Mouse (Mus musculus) MEL-GATA-1-ER (cell line): ENCODE data around the gene Gprc5b.

Experiments
- DNase-seq: peaks from one replicate; pipeline ENCODE4 v3.0.0-alpha.2; 2012; ENCODE audit warnings: low read depth; ENCODE audit errors: extremely low read depth

Gprc5b gene

DNA sequence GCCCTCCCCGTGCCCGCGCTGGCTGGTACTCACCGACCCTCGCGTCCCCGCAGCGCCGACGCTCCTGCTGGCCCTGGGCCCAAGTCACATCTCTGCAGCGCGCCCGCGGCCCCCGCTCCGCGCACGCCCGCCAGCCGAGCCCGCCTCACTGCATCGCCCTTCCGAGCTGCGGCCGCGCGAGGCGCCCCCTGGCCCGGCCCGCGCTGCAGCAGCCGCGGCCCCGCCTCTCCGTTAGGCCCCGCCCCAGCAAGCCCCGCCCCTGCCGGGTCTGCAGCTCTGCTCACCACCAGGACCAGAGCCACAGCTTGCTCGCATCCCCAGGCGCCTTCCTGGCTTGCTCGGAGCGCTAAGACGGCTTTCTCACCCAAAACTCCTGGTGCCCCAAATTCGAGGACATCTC, at the start of gene Gprc5b:
Gene Gprc5b, minus strand, starts transcription at position 205 of the 400 bp plus-strand sequence.
- peak; percentile 16 for DNase-seq

DNA sequence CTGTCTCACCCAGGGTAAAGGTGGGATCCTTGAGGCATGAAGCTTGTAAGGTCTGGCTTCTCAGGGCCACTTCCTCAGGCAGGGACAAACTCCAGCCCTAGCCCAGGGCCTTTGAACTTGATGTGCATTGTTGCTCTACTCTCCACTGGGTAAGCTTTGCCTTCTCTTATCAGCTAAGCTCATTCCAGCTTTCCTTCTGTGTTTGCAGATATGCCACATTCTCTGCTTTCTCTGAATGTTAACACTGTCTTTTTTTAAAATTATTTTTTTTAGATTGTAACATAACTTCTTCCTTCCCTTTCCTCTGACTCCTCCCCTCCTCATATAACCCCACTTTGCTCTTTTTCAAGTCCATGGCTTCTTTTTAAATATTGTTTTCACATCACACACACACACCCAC, 46.5 kb upstream of the Gprc5b start:
- peak; percentile 53 for DNase-seq

DNA sequence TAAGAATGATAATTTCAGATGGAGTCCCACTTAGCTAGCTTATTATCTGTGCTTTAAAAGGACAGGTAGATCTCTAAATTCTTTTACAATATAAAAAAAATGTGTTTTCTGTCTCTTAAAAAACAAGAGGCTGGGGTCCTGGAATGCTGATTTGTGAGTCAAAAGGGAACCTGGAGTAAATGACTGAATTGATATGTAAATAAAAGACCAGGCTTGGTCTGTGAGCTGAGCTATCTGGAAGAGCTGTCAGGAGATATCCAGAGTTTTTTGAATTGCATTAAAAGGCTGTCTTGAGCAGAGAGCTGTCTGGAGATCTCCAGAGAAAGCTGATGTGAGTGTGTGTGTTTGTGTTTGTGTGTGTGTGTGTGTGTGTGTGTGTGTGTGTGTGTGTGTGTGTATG, 42.6 kb upstream of the Gprc5b start:
- no peak for DNase-seq

DNA sequence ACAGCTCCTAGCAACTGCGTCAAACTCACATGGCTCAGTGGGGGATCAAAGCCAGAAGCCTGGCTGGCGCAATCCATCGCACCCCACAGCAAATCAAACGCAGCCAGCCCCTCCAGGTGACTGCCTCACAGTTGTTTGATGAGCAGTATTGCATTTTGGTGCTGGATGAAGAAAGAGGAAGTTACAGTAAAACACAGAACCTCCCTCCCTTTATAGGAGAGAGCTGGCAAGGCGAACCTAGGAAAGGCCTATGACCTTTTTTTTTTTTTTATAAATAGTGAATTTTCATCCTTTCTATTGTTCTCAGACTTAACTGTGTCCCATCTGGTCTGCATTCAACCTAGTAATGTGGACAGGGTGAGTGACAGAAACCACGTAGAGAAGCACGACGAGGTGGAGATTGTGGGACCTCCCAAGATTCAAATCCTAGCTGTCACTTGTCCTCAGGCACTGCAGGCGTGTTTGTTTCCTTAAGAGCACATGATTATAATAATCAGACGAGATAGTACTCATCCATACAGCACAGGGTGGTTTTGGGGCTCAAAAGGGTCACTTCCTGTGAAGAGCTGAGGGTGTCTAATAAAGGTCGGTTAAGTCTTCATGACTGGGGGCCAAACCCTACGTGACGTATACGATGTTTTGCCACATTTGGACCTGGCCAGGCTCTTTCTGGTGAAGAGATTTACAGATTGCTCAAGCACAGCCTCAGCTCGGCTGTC, 39.4 kb upstream of the Gprc5b start:
- peak; percentile 78 for DNase-seq

DNA sequence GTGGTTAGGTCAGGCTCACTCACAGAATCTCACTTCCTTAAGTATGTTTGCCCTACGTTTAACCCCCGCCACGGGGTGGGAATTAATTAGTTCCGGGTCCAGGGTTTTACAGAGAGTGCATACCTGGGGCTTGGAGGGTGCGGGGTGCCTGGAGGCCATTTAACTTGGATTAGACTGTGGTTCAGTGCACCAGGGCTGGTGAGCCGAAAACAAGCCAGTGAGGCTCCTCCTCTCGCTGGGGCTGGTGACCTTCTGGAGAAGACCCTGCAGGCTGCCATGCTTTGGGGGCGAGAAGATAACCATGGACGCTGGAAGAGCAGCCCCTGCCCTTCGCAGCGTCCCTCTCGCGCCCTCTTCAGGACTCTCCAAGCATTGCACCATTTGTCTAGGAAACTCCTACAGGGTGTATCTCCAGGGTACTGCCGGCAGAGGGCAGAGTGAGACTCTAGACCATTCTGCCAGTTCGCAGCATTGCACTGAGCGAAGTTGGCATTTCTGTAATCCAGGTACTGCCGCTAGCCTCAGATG, 28.4 kb upstream of the Gprc5b start:
- peak; percentile 74 for DNase-seq

DNA sequence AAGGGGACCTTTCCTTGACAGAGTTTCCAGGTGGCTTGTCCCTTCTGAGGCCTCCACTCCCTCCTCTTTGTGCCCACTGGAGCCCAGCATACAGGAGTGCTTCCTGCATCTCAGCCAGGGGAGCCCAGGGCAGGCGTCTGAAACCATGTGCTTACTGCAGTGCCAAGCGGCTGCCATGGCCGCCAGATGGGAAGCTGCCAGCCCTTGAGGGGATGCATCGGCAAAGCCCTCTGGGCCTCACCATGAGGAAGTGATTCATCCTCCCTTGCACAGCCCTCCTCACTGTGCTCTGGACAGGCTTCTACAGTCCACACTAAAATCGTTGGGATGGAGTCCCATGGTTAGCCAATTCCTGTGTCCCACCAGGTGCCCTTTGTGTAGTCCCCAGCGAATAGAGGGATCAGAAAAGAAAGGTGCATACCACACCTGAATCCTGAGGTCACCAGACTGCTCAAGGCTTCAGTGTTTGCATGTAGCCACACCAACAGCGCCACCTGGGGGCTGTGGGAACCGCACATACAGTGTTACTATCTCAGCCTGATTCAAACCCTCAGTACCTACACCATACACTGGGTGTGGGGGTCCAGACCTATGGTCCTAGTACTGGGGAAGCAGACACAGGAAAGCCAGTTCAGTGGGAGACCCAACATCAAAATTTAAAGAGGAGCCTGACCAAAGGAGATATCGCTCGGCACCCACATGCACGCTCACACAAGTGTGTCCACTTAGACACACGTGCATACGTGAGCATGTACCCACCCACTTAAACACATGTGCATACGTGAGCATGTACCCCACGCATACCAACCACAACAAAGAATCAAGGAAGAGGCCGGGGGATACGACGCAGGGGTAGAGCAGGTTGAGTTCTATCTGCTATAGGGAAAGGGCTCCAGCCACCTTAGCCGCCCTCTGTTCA, 27.5 kb upstream of the Gprc5b start:
- peak; percentile 73 for DNase-seq

DNA sequence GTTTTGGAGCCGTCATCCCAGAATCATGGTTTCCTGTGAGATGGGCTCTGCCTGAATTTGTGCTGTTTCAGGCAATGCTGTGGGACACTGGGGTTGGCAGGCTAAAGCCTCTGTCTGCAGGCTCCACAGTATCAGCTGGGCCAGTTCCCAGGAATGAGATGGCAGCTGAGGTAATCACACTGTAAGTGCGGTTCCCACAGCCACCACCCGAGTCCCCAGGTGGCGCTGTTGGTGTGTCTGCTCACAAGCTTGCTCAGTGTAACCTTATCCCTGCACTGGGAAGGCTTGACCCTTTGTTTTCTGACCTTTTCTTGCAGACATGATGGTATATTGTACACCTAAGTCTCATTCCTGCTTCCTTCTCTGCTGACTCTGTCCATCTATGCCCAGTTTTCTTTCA, 24.5 kb upstream of the Gprc5b start:
- no peak for DNase-seq

DNA sequence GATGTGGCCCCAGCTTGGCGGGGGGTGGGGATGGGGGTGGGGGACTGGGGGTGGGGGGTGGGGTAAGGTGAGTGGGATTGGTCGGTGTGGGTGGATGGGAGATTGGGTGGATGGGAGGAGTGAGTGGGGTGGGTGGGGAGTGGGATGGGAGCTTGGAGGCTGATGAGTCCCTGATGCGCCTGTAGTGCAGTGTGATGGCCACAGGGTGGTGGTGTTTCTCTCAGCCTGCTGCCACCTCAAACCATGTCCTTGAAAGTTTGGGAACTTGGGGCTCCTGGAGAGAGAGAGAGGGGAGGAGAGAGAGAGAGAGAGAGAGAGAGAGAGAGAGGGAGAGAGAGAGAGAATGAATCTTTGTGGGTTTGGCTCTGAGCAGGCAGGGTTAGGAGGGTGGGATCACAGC, 20.7 kb upstream of the Gprc5b start:
- DNase-seq: no peak

DNA sequence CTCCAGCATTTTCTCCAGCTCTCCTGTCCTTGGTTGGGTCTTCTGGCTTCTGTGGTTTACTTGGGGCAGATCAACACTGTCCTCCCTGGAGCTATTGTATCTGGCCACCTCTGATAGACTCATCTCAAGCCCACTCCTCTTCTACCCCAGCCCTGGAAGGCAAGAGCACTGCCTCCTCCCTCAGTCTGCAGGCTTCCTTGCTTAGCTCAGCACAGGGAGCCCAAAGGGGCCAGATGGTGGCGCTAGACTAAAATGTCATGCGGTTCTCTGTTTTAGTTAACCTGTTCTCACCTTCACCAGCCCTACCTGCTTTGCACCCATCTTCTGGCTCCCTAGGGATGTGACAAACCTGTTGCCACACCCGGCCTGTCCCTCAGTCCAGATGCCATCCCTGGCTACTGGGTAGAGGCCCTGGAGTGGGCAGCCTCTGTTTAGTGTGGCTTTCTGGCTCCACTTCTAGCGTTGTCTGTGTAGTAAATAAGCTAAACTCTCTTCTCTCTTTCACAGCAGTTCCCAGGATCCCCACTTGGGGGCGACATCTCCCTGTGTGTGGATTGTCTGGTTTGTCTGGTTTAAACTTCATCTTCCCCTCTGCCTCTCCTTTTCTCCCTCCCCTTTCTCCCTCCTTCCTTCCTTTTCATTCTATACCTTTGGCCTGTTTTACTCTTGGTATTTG, 16.0 kb upstream of the Gprc5b start:
- DNase-seq: peak; percentile 39

DNA sequence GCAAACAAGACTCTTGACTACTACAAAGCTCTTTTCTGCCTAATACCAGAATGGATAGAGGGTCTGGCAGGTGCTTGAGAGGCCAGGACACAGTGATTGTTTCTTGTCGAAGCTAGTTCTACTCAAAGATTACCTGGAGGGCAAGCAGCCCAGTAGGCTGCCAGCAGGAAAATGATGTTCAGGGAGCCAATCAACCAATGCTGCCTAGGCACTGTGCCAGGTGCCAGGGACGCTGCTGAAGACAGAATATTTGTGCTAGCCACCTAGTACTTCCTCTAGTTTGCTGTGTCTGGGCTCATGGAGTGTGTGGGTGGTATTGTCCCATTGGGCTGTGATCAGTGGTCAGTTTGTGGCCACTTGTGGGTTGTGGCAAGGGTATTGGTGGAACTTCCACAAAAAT, 7.5 kb upstream of the Gprc5b start:
- no peak for DNase-seq

DNA sequence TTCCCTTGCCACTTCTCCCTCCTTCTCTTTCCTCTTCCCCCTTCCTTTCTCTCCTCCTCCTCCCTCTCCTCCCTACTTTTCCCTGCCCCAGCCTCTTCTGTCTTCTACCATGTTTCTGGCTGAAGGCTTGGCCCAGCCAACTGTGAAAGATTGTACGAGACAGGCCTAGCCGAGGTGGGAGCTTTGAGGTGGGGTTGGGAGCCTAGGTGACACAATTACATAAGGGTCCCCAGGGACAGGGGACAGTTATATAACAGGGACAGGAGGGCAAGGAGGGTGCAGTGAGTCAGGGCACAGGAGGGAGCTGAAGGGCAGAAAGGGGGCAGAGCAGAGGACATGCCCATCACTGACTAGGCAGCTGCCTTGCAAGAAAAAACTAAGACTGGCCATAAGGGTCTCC, 7.0 kb upstream of the Gprc5b start:
- no peak for DNase-seq

DNA sequence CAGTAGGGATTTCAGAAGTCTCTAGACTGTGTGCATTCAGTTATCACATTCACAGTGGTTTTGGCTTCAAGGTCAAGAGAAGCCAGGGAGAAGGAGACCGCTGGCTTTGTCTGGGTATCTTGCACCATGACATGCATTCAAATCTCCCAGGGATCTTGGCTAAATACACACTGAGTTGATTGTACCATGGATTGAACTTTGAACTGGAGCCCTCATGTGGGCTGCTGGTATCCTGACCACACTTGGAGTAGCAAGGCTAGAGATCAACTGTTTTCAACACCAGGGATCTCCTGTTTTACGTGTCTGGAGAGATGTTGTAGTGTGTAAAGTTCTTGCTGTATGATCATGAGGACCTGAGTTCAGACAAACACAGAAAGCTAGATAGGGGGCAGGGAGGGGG, 4.8 kb upstream of the Gprc5b start:
- no peak for DNase-seq

DNA sequence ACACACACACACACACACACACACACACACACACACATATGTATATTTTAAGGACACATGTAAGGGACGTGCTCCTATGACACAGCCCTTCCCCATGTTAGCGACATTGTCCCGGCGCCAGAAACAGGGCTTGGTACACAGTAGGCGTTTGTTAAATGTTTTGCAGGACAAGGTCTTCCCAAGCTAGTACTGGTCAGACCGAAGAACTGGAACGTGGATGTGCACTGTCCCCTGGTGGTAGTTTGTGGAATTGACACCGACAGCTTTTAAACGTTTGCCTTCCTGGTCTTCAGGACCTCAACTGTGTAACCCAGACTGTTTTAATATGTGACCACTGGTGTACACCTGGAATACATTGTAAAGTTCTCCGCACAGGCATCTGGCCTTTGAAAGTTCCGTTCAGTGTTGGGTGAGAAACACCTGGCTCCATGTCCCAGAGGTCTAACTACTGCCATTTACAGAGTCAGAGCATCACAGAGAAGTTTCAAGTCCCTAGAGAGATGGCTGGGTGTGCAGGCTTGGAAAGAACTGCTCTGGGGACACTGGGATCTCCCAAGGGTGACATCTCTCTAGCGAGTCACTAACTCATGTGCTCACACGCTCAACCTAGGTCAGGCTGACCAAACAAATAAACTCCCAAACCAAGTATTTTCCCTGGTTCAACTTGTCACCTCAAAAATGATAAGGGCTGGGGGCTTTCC, 1.3 kb upstream of the Gprc5b start:
- DNase-seq: peak; percentile 50

DNA sequence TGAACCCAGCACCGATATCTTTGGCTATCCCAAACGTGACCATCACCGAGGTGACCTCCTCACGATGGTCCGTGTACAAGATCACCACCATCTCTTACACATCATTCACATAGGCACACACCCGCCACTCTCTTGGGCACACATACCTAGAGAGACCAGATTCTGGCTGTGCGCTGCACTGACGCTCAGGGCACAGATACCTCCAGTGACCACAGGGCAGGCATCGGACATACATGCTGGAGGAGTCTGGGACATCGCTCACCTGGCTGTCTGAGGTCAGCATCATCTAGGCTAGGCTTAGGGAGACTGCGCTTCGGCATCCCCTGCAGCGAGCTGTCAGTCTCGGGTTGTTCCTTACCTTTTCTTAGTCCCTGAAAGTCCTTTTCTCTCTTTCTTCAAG, 660 bp upstream of the Gprc5b start:
- no peak for DNase-seq

DNA sequence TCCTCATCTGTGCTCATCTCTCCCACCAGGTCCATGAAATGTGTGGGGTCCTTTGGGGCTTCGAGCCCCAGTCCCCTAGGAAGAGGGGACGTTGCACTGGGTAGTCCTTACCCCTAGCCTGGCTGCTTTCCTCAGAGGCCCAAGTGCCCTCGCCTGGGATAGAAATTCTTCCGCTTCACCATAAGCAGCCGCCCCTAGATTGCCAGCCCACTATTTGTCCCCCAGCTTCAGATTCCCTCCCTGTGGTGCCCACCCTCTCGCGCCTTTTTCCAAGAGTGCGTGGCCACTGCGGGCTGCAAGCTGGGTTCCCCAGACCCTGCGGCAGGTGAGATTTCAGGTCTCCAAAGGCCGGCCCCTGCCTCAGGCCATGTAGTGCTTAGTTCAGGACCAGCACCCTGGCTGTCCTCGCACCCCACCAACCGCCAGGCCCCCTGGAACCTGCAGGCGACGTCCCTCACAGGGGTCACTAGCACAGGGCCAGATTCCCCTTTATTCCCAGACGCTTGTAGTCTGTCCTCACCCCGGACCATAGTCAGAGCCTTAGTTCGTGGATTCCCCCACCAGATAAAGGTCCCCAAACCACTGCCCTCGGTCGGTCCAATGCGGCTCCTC, 674 bp downstream of the Gprc5b start:
- no peak for DNase-seq

DNA sequence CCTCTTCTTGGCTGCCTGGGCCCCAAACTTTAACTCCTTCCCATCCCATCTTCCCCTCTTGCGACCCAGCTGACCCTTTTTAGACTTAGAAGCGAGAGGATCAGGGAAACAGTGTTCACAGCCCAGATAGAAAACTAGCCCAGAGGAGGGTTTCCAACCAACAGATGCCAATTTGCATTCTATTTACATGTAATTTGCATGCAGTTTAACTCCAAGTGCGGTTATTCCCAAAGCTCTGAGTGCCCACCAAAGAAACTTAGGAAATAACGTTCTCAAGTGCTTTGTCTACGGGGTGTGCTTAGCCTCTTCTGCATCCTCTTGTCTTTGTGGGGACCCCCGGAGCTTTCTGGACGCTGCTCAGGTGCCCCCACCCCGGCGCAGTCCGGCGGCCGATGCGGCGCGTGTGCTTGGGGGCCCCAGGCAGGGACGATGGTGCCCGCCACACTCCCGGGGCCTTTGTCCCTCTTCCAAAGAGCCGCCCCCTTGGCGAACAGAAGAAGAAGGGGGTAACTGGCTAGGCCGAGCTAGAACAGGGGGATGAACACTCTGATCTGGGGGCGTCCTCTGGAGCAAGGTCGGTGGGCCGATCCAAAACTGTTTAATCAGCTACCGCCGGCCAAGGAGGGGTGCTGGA, 1.3 kb downstream of the Gprc5b start:
- no peak for DNase-seq

DNA sequence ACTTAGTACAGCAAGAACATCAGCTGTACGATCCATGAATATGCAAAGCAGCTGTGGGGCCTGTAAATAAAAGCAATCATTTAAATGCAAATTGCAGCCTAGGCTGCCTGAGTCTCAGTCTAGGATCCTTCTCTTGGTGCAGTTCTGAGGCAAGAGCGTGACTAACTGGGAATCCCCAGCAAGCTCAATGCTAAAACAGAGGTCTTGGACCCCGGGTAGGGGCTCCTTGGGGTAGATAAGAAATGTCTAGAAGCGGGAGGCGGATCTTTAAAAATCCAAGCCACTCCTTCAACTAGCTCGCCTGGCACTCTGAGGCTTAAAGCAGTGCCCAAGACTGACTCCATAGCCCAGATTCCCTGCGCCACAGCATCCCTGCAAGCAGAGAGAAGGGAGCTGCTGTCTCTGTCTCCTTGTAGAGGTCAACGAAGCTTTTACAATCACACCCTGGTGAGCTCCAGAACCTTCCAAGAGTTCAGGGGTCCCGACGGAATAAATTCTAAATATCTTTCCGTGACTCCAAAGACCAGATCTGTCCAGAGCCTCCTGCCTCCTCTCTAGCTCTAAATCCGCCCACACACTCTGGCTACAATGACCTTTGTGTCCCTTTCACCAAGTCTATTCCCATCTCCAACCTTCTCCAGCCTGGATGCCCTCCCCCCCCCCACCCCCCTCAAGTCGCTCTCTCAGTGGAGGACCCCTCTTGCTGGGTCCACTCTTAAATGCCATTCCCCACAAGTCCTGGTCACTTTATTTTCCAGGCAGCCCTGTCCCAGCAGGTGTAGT, 2.2 kb downstream of the Gprc5b start:
- no peak for DNase-seq

DNA sequence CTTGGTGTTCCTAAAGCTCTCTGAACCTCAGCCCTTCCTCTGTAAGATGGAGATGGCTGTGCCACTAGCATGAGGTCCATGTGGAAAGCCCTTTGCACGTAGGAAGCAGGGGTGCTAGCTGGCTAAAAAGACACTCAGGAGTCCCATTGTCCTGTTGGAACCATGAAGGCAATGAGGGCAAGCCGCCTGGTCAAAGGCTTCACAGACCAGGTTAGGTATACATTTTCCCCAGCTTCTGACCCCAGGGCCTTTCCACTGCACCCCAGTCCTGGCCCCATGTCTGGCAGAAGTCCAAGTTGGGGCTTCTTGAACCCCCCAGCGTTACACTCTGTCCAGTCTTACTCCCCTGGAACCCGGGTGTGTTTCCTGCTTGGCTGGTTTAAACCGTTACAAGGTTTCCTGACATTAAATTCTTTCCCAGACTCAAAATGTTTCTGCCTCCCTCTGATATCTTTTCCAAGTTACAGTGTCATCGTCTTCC, 2.9 kb downstream of the Gprc5b start:
- no peak for DNase-seq

DNA sequence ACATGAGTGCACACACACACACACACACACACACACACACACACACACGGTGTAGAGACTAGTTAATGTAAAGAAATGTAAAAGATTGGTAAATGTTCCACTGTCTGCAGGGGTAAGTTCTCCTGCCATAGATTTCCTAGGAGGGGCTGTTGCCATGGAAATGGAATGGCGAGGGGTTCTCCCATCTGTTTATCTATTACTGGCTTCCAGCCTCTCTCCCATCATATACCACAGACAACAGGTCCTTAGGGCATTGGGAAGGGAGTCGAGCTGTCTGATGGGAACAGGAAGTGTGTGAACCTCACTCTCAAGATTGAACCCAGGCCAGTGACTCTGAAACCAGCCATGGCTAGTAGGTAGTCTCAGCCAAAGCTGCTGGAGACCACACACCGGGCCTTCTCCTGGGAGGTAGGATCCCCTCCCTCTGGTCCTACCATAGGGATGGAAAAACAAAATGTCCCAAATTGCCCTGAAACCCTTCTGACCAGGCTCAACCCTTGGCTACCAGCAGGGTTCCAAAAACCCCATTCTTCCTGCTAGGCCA, 3.6 kb downstream of the Gprc5b start:
- DNase-seq: no peak
